ENCODE assay signal across 12 mouse cellular contexts in the genomic region with DNA sequence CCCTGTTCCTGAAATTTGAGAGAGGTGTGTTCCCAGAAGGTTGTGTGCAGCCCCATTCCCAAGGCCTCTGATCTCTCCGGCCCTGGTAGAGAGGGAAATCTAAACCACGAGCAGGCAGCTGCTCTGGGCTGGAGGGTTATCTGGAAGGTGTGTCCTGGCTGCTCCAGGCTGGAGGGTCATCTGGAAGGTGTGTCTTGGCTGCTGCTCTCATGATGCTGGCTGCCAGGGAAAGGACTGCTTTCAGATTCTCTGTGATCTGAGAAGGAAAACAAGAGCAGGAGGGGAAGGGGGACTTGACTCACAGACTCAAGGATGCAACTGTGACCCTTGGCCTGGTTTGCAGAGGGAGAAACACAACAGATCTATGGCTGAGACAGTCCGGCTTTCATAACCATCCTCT. TPM values are rescaled to one million over a fixed set of nuclear protein-coding genes. Genes with fewer than 3 reads are reported as not detected.
DNase-seq lines count a peak whose midpoint lies in the region; ATAC-seq and TF ChIP-seq lines count a peak whose summit lies in the region.
"Had no signal": no experiment of that assay in that cellular context is flagged by ENCODE, and none has a peak within 500 bp of the region (broad histone marks: within the 10 kb centered on the region; RNA-seq: fewer than 3 reads in every experiment).

No protein-coding gene starts in this region.

- DNase-seq in gastrocnemius, adult 2 months: peak; percentile 66
- no peak for DNase-seq in gastrocnemius, postnatal 4 days (ENCODE audit: low spot score in 2 of 2)
- DNase-seq in lung, postnatal 14 days: peak; percentile 7
- DNase-seq in lung, postnatal 36 days: no peak
- no peak for DNase-seq in embryonic facial prominence, embryonic 14.5 days (ENCODE audit: low spot score)
- DNase-seq in liver: no peak
- DNase-seq in spleen, postnatal 4 days (ENCODE audit: low spot score in 2 of 2): no peak
- DNase-seq: adrenal gland, adult 8-10 months; kidney, adult 18-20 months; retina, postnatal 1 day had no signal

- H3K4me2 ChIP-seq in embryonic facial prominence, embryonic 14.5 days (ENCODE audit: low read depth, low read length): no peak overlapping the region
- H3K4me2 ChIP-seq in myocyte (ENCODE audit: low read depth): peak overlapping the region; percentile 75
- H3K4me2 ChIP-seq: liver, embryonic 11.5 days had no signal

- H3K27ac ChIP-seq in gastrocnemius, adult 2 months: peak overlapping the region; percentile 91
- H3K27ac ChIP-seq in embryonic facial prominence, embryonic 14.5 days (replicated peaks; ENCODE audit: low read depth, low read length): peak overlapping the region; percentile 88

- no peaks in the 10 kb centered on the region for H3K9me3 ChIP-seq in embryonic facial prominence, embryonic 14.5 days (ENCODE audit: control insufficient read depth, low read length)

- no peaks in the 10 kb centered on the region for H3K79me2 ChIP-seq in myocyte (ENCODE audit: control insufficient read depth, insufficient read depth)

- H3K4me3 ChIP-seq in gastrocnemius, adult 2 months: no peak overlapping the region
- H3K4me3 ChIP-seq in embryonic facial prominence, embryonic 14.5 days (ENCODE audit: low read depth, low read length): no peak overlapping the region
- H3K4me3 ChIP-seq in myocyte: no peak overlapping the region

- H3K27me3 ChIP-seq in embryonic facial prominence, embryonic 14.5 days (replicated peaks; ENCODE audit: control insufficient read depth, insufficient read depth, low read length): no peaks in the 10 kb centered on the region
- no peaks in the 10 kb centered on the region for H3K27me3 ChIP-seq in myocyte (ENCODE audit: control insufficient read depth, insufficient read depth, insufficient read length)

- H3ac ChIP-seq in myocyte (ENCODE audit: control insufficient read depth, insufficient read length): no peak overlapping the region

- 54% methylated on average over 3 of the region's 3 CpGs for WGBS in embryonic facial prominence, embryonic 14.5 days

- TF ChIP-seq CTCF in gastrocnemius, adult 2 months (IDR thresholded peaks at IDR 0.05): no peak

- ATAC-seq in embryonic facial prominence, embryonic 14.5 days (ENCODE audit: low read depth): no peak

- H3K9ac ChIP-seq in embryonic facial prominence, embryonic 14.5 days (ENCODE audit: low read depth, low read length): no peak overlapping the region

- TF ChIP-seq POLR2A in myocyte (IDR thresholded peaks at IDR 0.05; ENCODE audit: insufficient read length, low read depth): no peak

- intact Hi-C loops in gastrocnemius, adult 2 months (cut with DNase I): no loop called here

- no peaks in the 10 kb centered on the region for H3K36me3 ChIP-seq in embryonic facial prominence, embryonic 14.5 days (ENCODE audit: control insufficient read depth, insufficient read depth, low read length)
- no peaks in the 10 kb centered on the region for H3K36me3 ChIP-seq in myocyte (ENCODE audit: control insufficient read depth, insufficient read depth)

- H3K4me1 ChIP-seq in embryonic facial prominence, embryonic 14.5 days (ENCODE audit: control insufficient read depth, insufficient read depth, low read length): peaks cover 48% of the 10 kb centered on the region

TF ChIP-seq in myocyte, 11 proteins besides CTCF, POLR2A, EP300 and RAD21:
- TF ChIP-seq MYOD1 (IDR thresholded peaks at IDR 0.05; ENCODE audit: control insufficient read depth in 1 of 3, insufficient read length in 2 of 3, low read depth in 2 of 3) (peak in 2 of 3 experiments; percentile 67 to 94), E2F4 (IDR thresholded peaks at IDR 0.05; ENCODE audit: insufficient read depth) (no peak), TCF3 (IDR thresholded peaks at IDR 0.05; ENCODE audit: insufficient read length, low read depth) (peak; percentile 2), SRF (IDR thresholded peaks at IDR 0.05; ENCODE audit: control insufficient read depth, insufficient read length, low read depth) (no peak), TCF12 (IDR thresholded peaks at IDR 0.05; ENCODE audit: insufficient read depth, poor library complexity, severe bottlenecking) (peak; percentile 62), MYOG (IDR thresholded peaks at IDR 0.05; ENCODE audit: control insufficient read depth in 1 of 3, insufficient read depth in 1 of 3, insufficient read length in 2 of 3, low read depth in 2 of 3) (peak; percentile 55 to 95 (median 61))

RNA-seq across cellular contexts. Expression of a gene that starts 10.6 kb away (rescaled TPM):
- 100 to 1,000 TPM in 1 of 2 experiments, 10 to 100 TPM in 1; 70.1 to 115 TPM for total RNA-seq in gastrocnemius, adult 2 months (2021)
- 100 to 1,000 TPM; 211 to 244 TPM for total RNA-seq in gastrocnemius, postnatal 4 days (2021)
- polyA plus RNA-seq in embryonic facial prominence, embryonic 14.5 days (2014; fragmentation: Nextera tagmentation; extraction: Ambion mirVana): 182 and 196 TPM in 2 replicates
- polyA plus RNA-seq in myocyte (2012; fragmentation: generic; extraction: Trizol): 321 TPM

RNA-seq across cellular contexts. Expression of a gene that starts 23.8 kb away (rescaled TPM):
- total RNA-seq in gastrocnemius, adult 2 months (2021): 1 to 10 TPM; 1.0 to 1.1 TPM
- 1 to 10 TPM; 3.2 to 4.3 TPM for total RNA-seq in gastrocnemius, postnatal 4 days (2021)
- 0.63 and 1.2 TPM in 2 replicates for polyA plus RNA-seq in embryonic facial prominence, embryonic 14.5 days (2014; fragmentation: Nextera tagmentation; extraction: Ambion mirVana)
- 0.60 TPM for polyA plus RNA-seq in myocyte (2012; fragmentation: generic; extraction: Trizol)
- polyA plus RNA-seq: liver, embryonic 11.5 days had no signal

RNA-seq across cellular contexts. Expression of a gene that starts 35.8 kb away (rescaled TPM):
- 10 to 100 TPM; 12.0 to 17.0 TPM for total RNA-seq in gastrocnemius, adult 2 months (2021)
- 10 to 100 TPM; 16.3 to 19.6 TPM for total RNA-seq in gastrocnemius, postnatal 4 days (2021)
- 11.8 and 14.2 TPM in 2 replicates for polyA plus RNA-seq in embryonic facial prominence, embryonic 14.5 days (2014; fragmentation: Nextera tagmentation; extraction: Ambion mirVana)
- polyA plus RNA-seq in myocyte (2012; fragmentation: generic; extraction: Trizol): 16.4 TPM

RNA-seq across cellular contexts. Expression of a gene that starts 52.8 kb away (rescaled TPM):
- total RNA-seq in gastrocnemius, adult 2 months (2021): 10 to 100 TPM; 10.7 to 11.6 TPM
- 10 to 100 TPM; 20.1 to 20.7 TPM for total RNA-seq in gastrocnemius, postnatal 4 days (2021)
- polyA plus RNA-seq in embryonic facial prominence, embryonic 14.5 days (2014; fragmentation: Nextera tagmentation; extraction: Ambion mirVana): 30.8 and 30.9 TPM in 2 replicates
- polyA plus RNA-seq in myocyte (2012; fragmentation: generic; extraction: Trizol): 33.7 TPM

Comparison
In these comparisons a context has a peak if more than half of its experiments do, and no peak if none do; other contexts are left out.
1. DNase-seq: peak in gastrocnemius, adult 2 months (single experiment) and lung, postnatal 14 days (single experiment); none in gastrocnemius, postnatal 4 days (0 of 2), lung, postnatal 36 days (single experiment), embryonic facial prominence, embryonic 14.5 days (single experiment), liver (single experiment) and spleen, postnatal 4 days (0 of 2).